Mouse (Mus musculus) mouse trophoblast stem cell (cell line): ENCODE measurements around the gene Kndc1.

ENCODE experiments used
- in situ Hi-C, 2 experiments: fragments of 300-500 bp; cut with MseI, MboI; formaldehyde crosslinking; loops; 2 replicates in 1 of 2; 3 replicates in 1 of 2; pipeline ENCODE4 v1.15.1; 2025

The Kndc1 gene

GRCm38 (mm10) chr7:139901981-139902380 is 7.5 kb downstream of the Kndc1 start:
- in situ Hi-C loops: loop anchor here in 1 of 2 experiments (10.0 kb wide), 2 partner anchors 93 to 163 kb away; partner anchors contain the start of gene Adam8

GRCm38 (mm10) chr7:139905261-139905660 is 10.8 kb downstream of the Kndc1 start:
- in situ Hi-C loops: loop anchor here in 1 of 2 experiments (10.0 kb wide), 2 partner anchors 90 to 160 kb away; partner anchors contain the start of gene Adam8

- in situ Hi-C loops: loop anchor here in 1 of 2 experiments (10.0 kb wide), 2 partner anchors 89 to 159 kb away; partner anchors contain the start of gene Adam8
These were observed 11.2 kb downstream of the Kndc1 start for GRCm38 (mm10) chr7:139905661-139906060.

- in situ Hi-C loops: loop anchor here in 1 of 2 experiments (10.0 kb wide), 2 partner anchors 87 to 157 kb away; partner anchors contain the start of gene Adam8
These were observed 13.7 kb downstream of the Kndc1 start for GRCm38 (mm10) chr7:139908176-139908575.

- in situ Hi-C loops: loop anchor here in 1 of 2 experiments (10.0 kb wide), 2 partner anchors 85 to 155 kb away; partner anchors contain the start of gene Adam8
These were observed 15.0 kb downstream of the Kndc1 start for GRCm38 (mm10) chr7:139909469-139909868.

GRCm38 (mm10) chr7:139910204-139910835 is 15.8 kb downstream of the Kndc1 start:
- in situ Hi-C loops: no loop called here

GRCm38 (mm10) chr7:139914141-139915047 is 19.9 kb downstream of the Kndc1 start:
- in situ Hi-C loops: no loop called here

- in situ Hi-C loops: no loop called here
These were observed 21.3 kb downstream of the Kndc1 start for GRCm38 (mm10) chr7:139915646-139916257.

GRCm38 (mm10) chr7:139916345-139916744 is 21.8 kb downstream of the Kndc1 start:
- in situ Hi-C loops: no loop called here

GRCm38 (mm10) chr7:139918262-139918661 is 23.8 kb downstream of the Kndc1 start:
- in situ Hi-C loops: no loop called here

GRCm38 (mm10) chr7:139930732-139931131 is 36.2 kb downstream of the Kndc1 start:
- in situ Hi-C loops: no loop called here

- in situ Hi-C loops: no loop called here
These were observed 42.2 kb downstream of the Kndc1 start for GRCm38 (mm10) chr7:139936705-139937104.

- in situ Hi-C loops: no loop called here
These were observed 42.6 kb downstream of the Kndc1 start for GRCm38 (mm10) chr7:139937138-139937537.

- in situ Hi-C loops: no loop called here
These were observed 43.3 kb downstream of the Kndc1 start for GRCm38 (mm10) chr7:139937810-139938209.

- in situ Hi-C loops: no loop called here
These were observed 46.1 kb downstream of the Kndc1 start for GRCm38 (mm10) chr7:139940476-139941209.

GRCm38 (mm10) chr7:139943674-139944281 is 49.3 kb downstream of the Kndc1 start, which contains the start of gene Utf1:
Gene Utf1 (plus strand): TSS chr7:139943789.
- in situ Hi-C loops: no loop called here

GRCm38 (mm10) chr7:139944291-139945240 is 50.1 kb downstream of the Kndc1 start:
- in situ Hi-C loops: no loop called here

GRCm38 (mm10) chr7:139945516-139945915 is 51.0 kb downstream of the Kndc1 start:
- in situ Hi-C loops: no loop called here

GRCm38 (mm10) chr7:139946032-139946431 is 51.5 kb downstream of the Kndc1 start:
- in situ Hi-C loops: no loop called here
